Comparison of ENCODE assay signal across 8 mouse cellular contexts in genomic region chr8:107116023-107116422, GRCm38 (mm10). TPM values are rescaled to one million over a fixed set of nuclear protein-coding genes. Genes with fewer than 3 reads are reported as not detected.
DNase-seq lines count a peak whose midpoint lies in the region; ATAC-seq and TF ChIP-seq lines count a peak whose summit lies in the region.

No protein-coding gene starts in this region.

- no peak overlapping the region for H3K27ac ChIP-seq in hindbrain, embryonic 11.5 days (ENCODE audit: low read depth, low read length)
- H3K27ac ChIP-seq in hindbrain, embryonic 13.5 days, result no peak overlapping the region
- peak overlapping the region; percentile 64; the same call in 1 of the 2 replicates for H3K27ac ChIP-seq in intestine, embryonic 15.5 days
- no peak overlapping the region for H3K27ac ChIP-seq in midbrain, embryonic 11.5 days (ENCODE audit: low read depth, low read length)
- no peak overlapping the region for H3K27ac ChIP-seq in spleen, adult 2 months (ENCODE audit: insufficient read depth, low read length)

- H3K4me1 ChIP-seq in hindbrain, embryonic 11.5 days (replicated peaks; ENCODE audit: control insufficient read depth, insufficient read depth, low read length), result no peaks in the 10 kb centered on the region
- H3K4me1 ChIP-seq in hindbrain, embryonic 13.5 days (replicated peaks), result peaks cover 12% of the 10 kb centered on the region
- peaks cover 22% of the 10 kb centered on the region; the same call in 1 of the 2 replicates for H3K4me1 ChIP-seq in intestine, embryonic 15.5 days (replicated peaks)
- H3K4me1 ChIP-seq in midbrain, embryonic 11.5 days (ENCODE audit: control insufficient read depth, insufficient read depth, low read length), result peaks cover 3% of the 10 kb centered on the region; the same call in 1 of the 2 replicates
- H3K4me1 ChIP-seq in spleen, adult 2 months (ENCODE audit: control insufficient read depth, insufficient read depth, insufficient read length), result no peaks in the 10 kb centered on the region; the same call in 1 of the 2 replicates

- H3K27me3 ChIP-seq in hindbrain, embryonic 11.5 days (ENCODE audit: control insufficient read depth, insufficient read depth, low read length), result no peaks in the 10 kb centered on the region
- H3K27me3 ChIP-seq in hindbrain, embryonic 13.5 days, result no peaks in the 10 kb centered on the region
- H3K27me3 ChIP-seq in intestine, embryonic 15.5 days (replicated peaks), result no peaks in the 10 kb centered on the region
- H3K27me3 ChIP-seq in midbrain, embryonic 11.5 days (ENCODE audit: control insufficient read depth, insufficient read depth, low read length), result no peaks in the 10 kb centered on the region; the same call in 1 of the 2 replicates
- no peaks in the 10 kb centered on the region for H3K27me3 ChIP-seq in spleen, adult 2 months (ENCODE audit: control insufficient read depth, insufficient read depth, low read length)

- TF ChIP-seq CTCF in spleen, adult 2 months (IDR thresholded peaks at IDR 0.05; ENCODE audit: extremely low read depth, insufficient read depth, insufficient read length, insufficient replicate concordance), result peak; percentile 54; the same call in 1 of the 2 replicates

- no peak overlapping the region for H3K9ac ChIP-seq in hindbrain, embryonic 11.5 days (ENCODE audit: low read depth, low read length)
- H3K9ac ChIP-seq in hindbrain, embryonic 13.5 days, result no peak overlapping the region
- no peak overlapping the region for H3K9ac ChIP-seq in intestine, embryonic 15.5 days
- H3K9ac ChIP-seq in midbrain, embryonic 11.5 days (ENCODE audit: low read length), result no peak overlapping the region

- no peak for ATAC-seq in hindbrain, embryonic 11.5 days (ENCODE audit: low FRiP score)
- ATAC-seq in hindbrain, embryonic 13.5 days (ENCODE audit: low FRiP score), result no peak
- peak; percentile 82 for ATAC-seq in cerebellum, adult (ENCODE audit: insufficient number of reproducible peaks, low FRiP score, low TSS enrichment)
- no peak for ATAC-seq in intestine, embryonic 15.5 days
- 0 out of 2 replicates have a peak, but pooled peaks have one; percentile 50 for ATAC-seq in midbrain, embryonic 11.5 days (ENCODE audit: low FRiP score)

- no peak overlapping the region for H3K4me2 ChIP-seq in hindbrain, embryonic 11.5 days (replicated peaks; ENCODE audit: low read depth, low read length)
- no peak overlapping the region for H3K4me2 ChIP-seq in hindbrain, embryonic 13.5 days
- no peak overlapping the region for H3K4me2 ChIP-seq in intestine, embryonic 15.5 days (replicated peaks)
- no peak overlapping the region for H3K4me2 ChIP-seq in midbrain, embryonic 11.5 days

- H3K36me3 ChIP-seq in hindbrain, embryonic 11.5 days (ENCODE audit: control insufficient read depth, insufficient read depth, low read length), result no peaks in the 10 kb centered on the region
- H3K36me3 ChIP-seq in hindbrain, embryonic 13.5 days, result no peaks in the 10 kb centered on the region
- no peaks in the 10 kb centered on the region for H3K36me3 ChIP-seq in intestine, embryonic 15.5 days
- H3K36me3 ChIP-seq in midbrain, embryonic 11.5 days (ENCODE audit: control insufficient read depth, insufficient read depth, low read length), result no peaks in the 10 kb centered on the region
- no peaks in the 10 kb centered on the region for H3K36me3 ChIP-seq in spleen, adult 2 months (ENCODE audit: control insufficient read depth, insufficient read depth, low read length)

- no peak overlapping the region for H3K4me3 ChIP-seq in hindbrain, embryonic 11.5 days (ENCODE audit: low read depth, low read length)
- H3K4me3 ChIP-seq in hindbrain, embryonic 13.5 days, result no peak overlapping the region
- no peak overlapping the region for H3K4me3 ChIP-seq in intestine, embryonic 15.5 days (replicated peaks)
- H3K4me3 ChIP-seq in midbrain, embryonic 11.5 days (ENCODE audit: low read depth, low read length), result no peak overlapping the region
- H3K4me3 ChIP-seq in spleen, adult 2 months (ENCODE audit: extremely low read depth, insufficient read depth, insufficient read length), result no peak overlapping the region

- no peak for TF ChIP-seq POLR2A in spleen, adult 2 months (IDR thresholded peaks at IDR 0.05; ENCODE audit: low read depth, low read length)

- peak; percentile 79 for DNase-seq in hindbrain, embryonic 11.5 days (ENCODE audit: low spot score)
- DNase-seq in forelimb bud, embryonic 11.5 days (ENCODE audit: low read depth, low spot score), result peak; percentile 80
- DNase-seq in left cerebral cortex, adult 8-10 months (ENCODE audit: low spot score in 2 of 2), result peak; percentile 54 to 58
- peak; percentile 94 for DNase-seq in midbrain, embryonic 11.5 days (ENCODE audit: low spot score, missing footprints)
- peak; percentile 53 to 70 for DNase-seq in spleen, adult 2 months (ENCODE audit: low read depth in 1 of 2, low spot score in 2 of 2)

- H3K9me3 ChIP-seq in hindbrain, embryonic 11.5 days (ENCODE audit: control insufficient read depth, low read length), result no peaks in the 10 kb centered on the region
- H3K9me3 ChIP-seq in hindbrain, embryonic 13.5 days, result no peaks in the 10 kb centered on the region
- H3K9me3 ChIP-seq in intestine, embryonic 15.5 days, result no peaks in the 10 kb centered on the region
- no peaks in the 10 kb centered on the region for H3K9me3 ChIP-seq in midbrain, embryonic 11.5 days (ENCODE audit: control insufficient read depth, low read length)

- 13% methylated on average over 11 of the region's 11 CpGs for WGBS in hindbrain, embryonic 11.5 days
- 13% methylated on average over 11 of the region's 11 CpGs for WGBS in hindbrain, embryonic 13.5 days
- 8% methylated on average over 11 of the region's 11 CpGs for WGBS in intestine, embryonic 15.5 days
- 18% methylated on average over 11 of the region's 11 CpGs for WGBS in midbrain, embryonic 11.5 days
- WGBS in spleen, adult 2 months, result 15% methylated on average over 11 of the region's 11 CpGs

RNA-seq across cellular contexts. Expression of gene Terf2, which starts 19.7 kb away (rescaled TPM):
- 16.1 and 18.8 TPM in 2 replicates for polyA plus RNA-seq in hindbrain, embryonic 11.5 days (2014; fragmentation: Nextera tagmentation; extraction: Ambion mirVana)
- polyA plus RNA-seq in hindbrain, embryonic 13.5 days (2015; fragmentation: Nextera tagmentation; extraction: Ambion mirVana), result 28.3 and 28.8 TPM in 2 replicates
- 14.8 and 16.4 TPM in 2 replicates for polyA plus RNA-seq in intestine, embryonic 15.5 days (2015; fragmentation: Nextera tagmentation; extraction: Ambion mirVana)
- 10 to 100 TPM; 37.2 to 42.3 (median 38.5) TPM for total RNA-seq in left cerebral cortex, adult 8-10 months (2022)
- 16.4 and 16.6 TPM in 2 replicates for polyA plus RNA-seq in midbrain, embryonic 11.5 days (2014; fragmentation: Nextera tagmentation; extraction: Ambion mirVana)
- polyA plus RNA-seq in spleen, adult 2 months (2012; rRNA removed), result 10.9 and 12.7 TPM in 2 replicates

RNA-seq across cellular contexts. Expression of gene Cyb5b, which starts 34.4 kb away (rescaled TPM):
- polyA plus RNA-seq in hindbrain, embryonic 11.5 days (2014; fragmentation: Nextera tagmentation; extraction: Ambion mirVana), result 165 and 176 TPM in 2 replicates
- 102 TPM in 2 replicates for polyA plus RNA-seq in hindbrain, embryonic 13.5 days (2015; fragmentation: Nextera tagmentation; extraction: Ambion mirVana)
- 139 and 144 TPM in 2 replicates for polyA plus RNA-seq in intestine, embryonic 15.5 days (2015; fragmentation: Nextera tagmentation; extraction: Ambion mirVana)
- total RNA-seq in left cerebral cortex, adult 8-10 months (2022), result 100 to 1,000 TPM; 101 to 106 (median 102) TPM
- 177 and 192 TPM in 2 replicates for polyA plus RNA-seq in midbrain, embryonic 11.5 days (2014; fragmentation: Nextera tagmentation; extraction: Ambion mirVana)
- 24.1 and 26.3 TPM in 2 replicates for polyA plus RNA-seq in spleen, adult 2 months (2012; rRNA removed)

RNA-seq across cellular contexts. Expression of gene Tmed6, which starts 50.6 kb away (rescaled TPM):
- not detected in 2 replicates for polyA plus RNA-seq in hindbrain, embryonic 11.5 days (2014; fragmentation: Nextera tagmentation; extraction: Ambion mirVana)
- polyA plus RNA-seq in hindbrain, embryonic 13.5 days (2015; fragmentation: Nextera tagmentation; extraction: Ambion mirVana), result not detected in 2 replicates
- polyA plus RNA-seq in intestine, embryonic 15.5 days (2015; fragmentation: Nextera tagmentation; extraction: Ambion mirVana), result 34.2 and 73.3 TPM in 2 replicates
- not detected for total RNA-seq in left cerebral cortex, adult 8-10 months (2022)
- not detected in 2 replicates for polyA plus RNA-seq in midbrain, embryonic 11.5 days (2014; fragmentation: Nextera tagmentation; extraction: Ambion mirVana)
- polyA plus RNA-seq in spleen, adult 2 months (2012; rRNA removed), result 11.8 and 14.3 TPM in 2 replicates

RNA-seq across cellular contexts. Expression of gene Nip7, which starts 59.3 kb away (rescaled TPM):
- 97.2 and 98.6 TPM in 2 replicates for polyA plus RNA-seq in hindbrain, embryonic 11.5 days (2014; fragmentation: Nextera tagmentation; extraction: Ambion mirVana)
- polyA plus RNA-seq in hindbrain, embryonic 13.5 days (2015; fragmentation: Nextera tagmentation; extraction: Ambion mirVana), result 73.7 and 77.6 TPM in 2 replicates
- polyA plus RNA-seq in intestine, embryonic 15.5 days (2015; fragmentation: Nextera tagmentation; extraction: Ambion mirVana), result 92.5 and 97.3 TPM in 2 replicates
- 10 to 100 TPM; 43.3 to 54.1 (median 44.1) TPM for total RNA-seq in left cerebral cortex, adult 8-10 months (2022)
- polyA plus RNA-seq in midbrain, embryonic 11.5 days (2014; fragmentation: Nextera tagmentation; extraction: Ambion mirVana), result 100 and 102 TPM in 2 replicates
- polyA plus RNA-seq in spleen, adult 2 months (2012; rRNA removed), result 26.4 and 37.6 TPM in 2 replicates

RNA-seq across cellular contexts. Expression of gene Cog8, which starts 59.5 kb away (rescaled TPM):
- 40.8 and 42.2 TPM in 2 replicates for polyA plus RNA-seq in hindbrain, embryonic 11.5 days (2014; fragmentation: Nextera tagmentation; extraction: Ambion mirVana)
- 39.6 and 40.9 TPM in 2 replicates for polyA plus RNA-seq in hindbrain, embryonic 13.5 days (2015; fragmentation: Nextera tagmentation; extraction: Ambion mirVana)
- polyA plus RNA-seq in intestine, embryonic 15.5 days (2015; fragmentation: Nextera tagmentation; extraction: Ambion mirVana), result 39.3 and 40.4 TPM in 2 replicates
- 10 to 100 TPM; 25.3 to 26.4 (median 26.3) TPM for total RNA-seq in left cerebral cortex, adult 8-10 months (2022)
- polyA plus RNA-seq in midbrain, embryonic 11.5 days (2014; fragmentation: Nextera tagmentation; extraction: Ambion mirVana), result 38.1 and 38.8 TPM in 2 replicates
- polyA plus RNA-seq in spleen, adult 2 months (2012; rRNA removed), result 31.6 and 32.7 TPM in 2 replicates

Comparison
In these comparisons a context has a peak if more than half of its experiments do, and no peak if none do; other contexts are left out.
1. ATAC-seq: peak in cerebellum, adult (single experiment) and midbrain, embryonic 11.5 days (single experiment); none in hindbrain, embryonic 11.5 days (single experiment), hindbrain, embryonic 13.5 days (single experiment) and intestine, embryonic 15.5 days (single experiment).
2. RNA of gene Tmed6, which starts 50.6 kb away (polyA plus RNA-seq): 34.2 to 73.3 TPM in intestine, embryonic 15.5 days and 11.8 to 14.3 TPM in spleen, adult 2 months; not detected in hindbrain, embryonic 13.5 days, not detected in hindbrain, embryonic 11.5 days and not detected in midbrain, embryonic 11.5 days; every median in the first group is over 10 times any median in the second.
3. Peak in every context shown above with its lines, with median percentiles within 50 percentile points of each other: DNase-seq.